Mouse (Mus musculus): ENCODE data around the gene Lim2. TPM values are rescaled to one million over a fixed set of nuclear protein-coding genes. Genes with fewer than 3 reads are reported as not detected.
"Not testable (repeated sequence)": the region's sequence is repeated elsewhere in the genome, so short reads cannot be mapped to it uniquely, and the experiment has no call there.

Gene Lim2
- total RNA-seq (2014; fragmentation: Nextera tagmentation) (not detected in 2 replicates), total RNA-seq (2017) (0.05 TPM in 1 of 2 replicates, not detected in the other)

- ATAC-seq (replicated peaks; ENCODE audit: poor library complexity, severe bottlenecking): no peak
These were observed at the start of gene Lim2 for GRCm38 (mm10) chr7:43427406-43427805. Gene Lim2, plus strand, starts transcription at chr7:43427670.

- ATAC-seq (replicated peaks; ENCODE audit: poor library complexity, severe bottlenecking): peak; percentile 97
These were observed 49.2 kb upstream of the Lim2 start for GRCm38 (mm10) chr7:43378226-43378625.

- peak; percentile 83 for ATAC-seq (replicated peaks; ENCODE audit: poor library complexity, severe bottlenecking)
These were observed 34.9 kb upstream of the Lim2 start for GRCm38 (mm10) chr7:43392349-43393121.

GRCm38 (mm10) chr7:43399501-43399900 is 28.0 kb upstream of the Lim2 start:
- ATAC-seq (replicated peaks; ENCODE audit: poor library complexity, severe bottlenecking): no peak

- no peak for ATAC-seq (replicated peaks; ENCODE audit: poor library complexity, severe bottlenecking)
These were observed 24.8 kb upstream of the Lim2 start for GRCm38 (mm10) chr7:43402718-43403117.

GRCm38 (mm10) chr7:43407573-43407972 is 19.9 kb upstream of the Lim2 start:
- 0 out of 2 replicates have a peak, but pooled peaks have one; percentile 10 for ATAC-seq (replicated peaks; ENCODE audit: poor library complexity, severe bottlenecking)

GRCm38 (mm10) chr7:43408131-43408553 is 19.3 kb upstream of the Lim2 start, which contains the start of gene Siglecg:
Gene Siglecg, plus strand, starts transcription at chr7:43408204.
- peak; percentile 80 for ATAC-seq (replicated peaks; ENCODE audit: poor library complexity, severe bottlenecking)

GRCm38 (mm10) chr7:43409084-43409483 is 18.4 kb upstream of the Lim2 start:
- ATAC-seq (replicated peaks; ENCODE audit: poor library complexity, severe bottlenecking): no peak

GRCm38 (mm10) chr7:43411724-43412123 is 15.7 kb upstream of the Lim2 start:
- not testable (repeated sequence) for ATAC-seq (replicated peaks; ENCODE audit: poor library complexity, severe bottlenecking)

- ATAC-seq (replicated peaks; ENCODE audit: poor library complexity, severe bottlenecking): no peak
These were observed 10.2 kb upstream of the Lim2 start for GRCm38 (mm10) chr7:43417298-43417697.

- ATAC-seq (replicated peaks; ENCODE audit: poor library complexity, severe bottlenecking): peak; percentile 93
These were observed 4.4 kb upstream of the Lim2 start for GRCm38 (mm10) chr7:43422995-43423617.

- ATAC-seq (replicated peaks; ENCODE audit: poor library complexity, severe bottlenecking): no peak
These were observed 3.4 kb upstream of the Lim2 start for GRCm38 (mm10) chr7:43423991-43424625.

- no peak for ATAC-seq (replicated peaks; ENCODE audit: poor library complexity, severe bottlenecking)
These were observed 2.0 kb downstream of the Lim2 start for GRCm38 (mm10) chr7:43429500-43429899.

GRCm38 (mm10) chr7:43432891-43433290 is 5.4 kb downstream of the Lim2 start:
- no peak for ATAC-seq (replicated peaks; ENCODE audit: poor library complexity, severe bottlenecking)

- no peak for ATAC-seq (replicated peaks; ENCODE audit: poor library complexity, severe bottlenecking)
These were observed 7.2 kb downstream of the Lim2 start for GRCm38 (mm10) chr7:43434676-43435075.

- ATAC-seq (replicated peaks; ENCODE audit: poor library complexity, severe bottlenecking): peak; percentile 57
These were observed 9.1 kb downstream of the Lim2 start, which contains the start of gene Nkg7 for GRCm38 (mm10) chr7:43436341-43437255. Gene Nkg7, plus strand, starts transcription at chr7:43437073.

- ATAC-seq (replicated peaks; ENCODE audit: poor library complexity, severe bottlenecking): no peak
These were observed 11.1 kb downstream of the Lim2 start for GRCm38 (mm10) chr7:43438611-43439010.

- ATAC-seq (replicated peaks; ENCODE audit: poor library complexity, severe bottlenecking): no peak
These were observed 13.0 kb downstream of the Lim2 start, which contains the start of gene Cldnd2 for GRCm38 (mm10) chr7:43440482-43440881. Gene Cldnd2, plus strand, starts transcription at chr7:43440782.

- no peak for ATAC-seq (replicated peaks; ENCODE audit: poor library complexity, severe bottlenecking)
These were observed 13.6 kb downstream of the Lim2 start for GRCm38 (mm10) chr7:43441071-43441470.

- no peak for ATAC-seq (replicated peaks; ENCODE audit: poor library complexity, severe bottlenecking)
These were observed 15.2 kb downstream of the Lim2 start for GRCm38 (mm10) chr7:43442684-43443083.
